Mouse (Mus musculus) thymus, adult 2 months (tissue): ENCODE measurements around the gene Apoa5.

Experiments used
- CTCF ChIP-seq: fragments of 200-500 bp; IDR thresholded peaks from 2 replicates; pipeline ENCODE4 v1.5.1; 2012; ENCODE audit warnings: mild to moderate bottlenecking, control low read depth, low read length, moderate library complexity, borderline replicate concordance; ENCODE audit not compliant: control insufficient read depth, poor library complexity, insufficient read depth; ENCODE audit errors: extremely low read depth
- POLR2A ChIP-seq: fragments of 200-500 bp; IDR thresholded peaks from 2 replicates; pipeline ENCODE4 v1.6.1; 2012; ENCODE audit warnings: mild to moderate bottlenecking, low read length, control low read depth, moderate library complexity; ENCODE audit not compliant: control insufficient read depth, poor library complexity, insufficient read depth; ENCODE audit errors: extremely low read depth

DNA sequence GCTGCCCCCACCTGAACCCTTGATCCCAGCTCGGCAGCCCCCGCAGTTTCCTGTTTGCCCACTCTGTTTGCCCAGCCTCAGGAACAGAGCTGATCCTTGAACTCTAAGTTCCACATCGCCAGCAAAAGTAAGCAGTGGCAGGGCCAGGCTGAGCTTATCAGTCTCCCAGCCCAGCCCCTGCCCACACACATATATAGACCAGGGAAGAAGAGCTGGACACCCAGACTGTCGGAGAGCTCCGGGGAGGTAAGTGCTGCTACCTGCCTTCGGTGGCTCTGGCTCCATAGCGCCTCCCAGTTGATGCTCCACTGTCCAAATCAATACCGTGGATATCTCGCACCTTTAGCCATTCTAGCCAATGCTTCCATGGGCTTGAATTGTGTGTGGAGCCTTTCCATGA is 39.9 kb upstream of the Apoa5 start, which contains the start of gene Apoa1:
- TF ChIP-seq POLR2A (no peak), CTCF (no peak)
